Mouse (Mus musculus) ES-Bruce4 (cell line): Measurements from ENCODE around the gene Supt5. TPM values are rescaled to one million over a fixed set of nuclear protein-coding genes. Genes with fewer than 3 reads are reported as not detected.

ENCODE experiments used
- H3K27ac ChIP-seq: 2 replicates; pipeline ENCODE4 v1.5.1; 2012; ENCODE audit warnings: low read length, inconsistent platforms; ENCODE audit not compliant: insufficient read depth
- H3K27me3 ChIP-seq: 2 replicates; pipeline ENCODE4 v1.6.1; 2012; ENCODE audit warnings: mild to moderate bottlenecking, low read length, inconsistent platforms; ENCODE audit not compliant: control insufficient read depth, poor library complexity, insufficient read depth, severe bottlenecking
- H3K36me3 ChIP-seq: 2 replicates; pipeline ENCODE4 v1.6.1; 2012; ENCODE audit warnings: inconsistent platforms, mild to moderate bottlenecking, low read length, moderate library complexity; ENCODE audit not compliant: control insufficient read depth, poor library complexity, insufficient read depth, severe bottlenecking
- H3K4me1 ChIP-seq: one replicate; pipeline ENCODE4 v1.8.1; 2011; ENCODE audit warnings: low read length; ENCODE audit not compliant: control insufficient read depth, insufficient read depth
- H3K4me3 ChIP-seq: 2 replicates; pipeline ENCODE4 v1.5.1; 2011; ENCODE audit warnings: low read depth, mild to moderate bottlenecking, low read length
- H3K9ac ChIP-seq: 2 replicates; pipeline ENCODE4 v1.6.1; 2012; ENCODE audit warnings: low read depth, mild to moderate bottlenecking, inconsistent platforms; ENCODE audit not compliant: poor library complexity, severe bottlenecking
- H3K9me3 ChIP-seq: replicated peaks from 2 replicates; pipeline ENCODE4 v1.6.1; 2012; ENCODE audit warnings: mild to moderate bottlenecking, low read length, inconsistent platforms; ENCODE audit not compliant: control insufficient read depth, poor library complexity, insufficient read depth, severe bottlenecking
- CTCF ChIP-seq: IDR thresholded peaks from one replicate; pipeline ENCODE4 v1.8.1; 2011; ENCODE audit warnings: low read depth, low read length
- EP300 ChIP-seq: IDR thresholded peaks from 2 replicates; pipeline ENCODE4 v1.6.1; 2011; ENCODE audit warnings: low read depth, low read length; ENCODE audit not compliant: insufficient read depth
- POLR2A ChIP-seq: IDR thresholded peaks from one replicate; pipeline ENCODE4 v1.8.1; 2011; ENCODE audit warnings: low read length; ENCODE audit not compliant: insufficient read depth
- polyA plus RNA-seq: library from polyadenylated mRNA; stranded (reverse); fragments of >200 nt; gene quantifications from 2 replicates; pipeline ENCODE4 v1.2.4, GENCODE M21; 2011; ENCODE audit warnings: low read depth; ENCODE audit not compliant: missing spikeins, insufficient read depth, insufficient read length

The Supt5 gene
- polyA plus RNA-seq, 1 experiment = 101 TPM

DNA sequence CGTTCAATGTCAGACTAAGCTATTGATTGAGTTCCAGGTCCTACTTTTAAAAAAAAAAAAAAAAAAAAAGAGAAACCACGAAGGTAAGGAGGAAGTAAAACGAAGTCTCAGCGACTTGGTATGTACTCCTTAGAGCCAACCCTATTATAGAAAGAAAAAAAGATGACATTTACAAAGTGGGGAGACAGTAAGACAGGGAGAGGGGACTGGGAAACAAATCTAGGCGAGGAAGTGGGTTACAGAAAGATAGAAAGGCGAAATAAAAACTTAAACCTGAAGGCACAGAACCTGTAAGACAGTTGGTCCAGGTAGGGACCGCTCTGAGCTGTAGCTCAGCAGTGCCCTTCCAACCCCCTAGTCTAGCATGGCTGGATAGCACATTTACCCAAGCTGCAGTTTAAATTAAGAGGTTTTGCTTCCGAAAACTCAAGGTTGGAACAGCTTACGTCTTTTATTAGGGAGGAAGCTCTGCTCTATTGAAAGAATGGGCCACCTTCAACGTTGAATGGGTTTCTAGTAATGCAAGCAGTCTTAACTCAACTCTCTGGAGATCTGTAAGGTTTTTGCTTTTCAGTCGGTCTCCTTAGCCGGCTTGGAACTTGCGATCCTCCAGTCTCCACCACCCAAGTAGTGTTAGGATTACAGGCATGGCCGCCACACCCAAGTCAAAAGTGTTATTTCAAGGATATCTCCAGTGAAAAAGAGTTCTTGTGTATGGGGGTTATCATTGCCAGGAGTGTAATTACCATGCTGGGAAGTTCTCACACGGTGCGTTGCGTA is 41.9 kb upstream of the Supt5 start, which contains the start of gene Zfp36:
Gene Zfp36, minus strand, starts transcription at position 17 of the 780 bp plus-strand sequence.
- no peaks in the 10 kb centered on the region for H3K9me3 ChIP-seq
- peak within 1 kb of the TSS; percentile 87 for H3K4me3 ChIP-seq
- TF ChIP-seq CTCF (no peak), EP300 (no peak), POLR2A (no peak)
- peaks cover 4% of the 10 kb centered on the region for H3K36me3 ChIP-seq
- peak within 1 kb of the TSS; percentile 95 for H3K9ac ChIP-seq
- H3K27ac ChIP-seq = peak within 1 kb of the TSS; percentile 91
- peaks cover 3% of the 10 kb centered on the region for H3K4me1 ChIP-seq
- H3K27me3 ChIP-seq = no peaks in the 10 kb centered on the region

DNA sequence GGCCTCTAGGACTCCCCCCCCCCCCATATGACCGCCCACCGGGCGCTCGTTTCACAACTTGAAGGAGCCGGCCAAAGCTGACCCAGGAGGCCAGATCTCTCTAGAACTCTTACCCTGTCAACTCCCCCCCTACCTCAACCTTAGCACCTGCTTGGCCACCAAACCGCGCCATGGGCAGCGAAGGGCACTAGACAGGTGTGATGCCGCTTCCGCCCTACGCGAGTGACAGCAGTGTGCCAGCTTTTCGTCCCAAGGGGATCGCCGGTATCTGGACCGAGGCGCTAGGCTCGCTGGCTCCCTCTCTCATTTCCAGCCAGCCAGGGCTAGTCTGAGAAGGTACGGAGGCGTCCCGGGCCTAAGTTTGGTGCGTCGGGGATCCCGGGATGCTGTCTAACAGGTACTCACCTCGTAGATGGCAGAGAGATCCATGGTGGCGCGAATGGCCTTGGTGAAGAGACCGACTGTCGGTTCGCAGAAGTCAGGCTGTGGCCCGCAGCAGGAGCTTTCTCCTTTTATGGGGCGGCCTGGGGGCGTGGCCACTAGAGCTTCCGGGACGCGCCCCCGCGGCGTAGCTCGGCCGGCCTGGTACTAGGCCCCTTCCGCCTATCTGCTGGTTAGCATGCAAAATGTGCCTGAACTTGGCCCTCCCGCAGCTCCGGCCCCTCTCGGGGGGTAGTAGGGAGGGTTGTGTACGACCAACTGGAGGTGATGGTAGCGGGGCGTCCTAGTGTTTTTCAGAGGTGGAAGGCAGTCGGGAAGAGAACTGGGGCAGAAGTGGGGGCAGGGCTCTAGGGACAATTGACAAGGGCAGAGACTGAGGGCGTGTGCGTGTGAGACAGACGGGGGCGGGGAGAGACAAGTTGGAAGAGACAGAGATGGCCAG is 40.5 kb upstream of the Supt5 start:
- Histone ChIP-seq H3K36me3 (peaks cover 4% of the 10 kb centered on the region), H3K27ac (peak overlapping the region; percentile 82), H3K9me3 (no peaks in the 10 kb centered on the region), H3K9ac (peak overlapping the region; percentile 95), H3K4me1 (peaks cover 4% of the 10 kb centered on the region), H3K4me3 (peak overlapping the region; percentile 87), H3K27me3 (no peaks in the 10 kb centered on the region)
- peak; percentile 97 for TF ChIP-seq POLR2A
- peak; percentile 61; the same call in 1 of the 2 replicates for TF ChIP-seq EP300
- TF ChIP-seq CTCF = no peak

DNA sequence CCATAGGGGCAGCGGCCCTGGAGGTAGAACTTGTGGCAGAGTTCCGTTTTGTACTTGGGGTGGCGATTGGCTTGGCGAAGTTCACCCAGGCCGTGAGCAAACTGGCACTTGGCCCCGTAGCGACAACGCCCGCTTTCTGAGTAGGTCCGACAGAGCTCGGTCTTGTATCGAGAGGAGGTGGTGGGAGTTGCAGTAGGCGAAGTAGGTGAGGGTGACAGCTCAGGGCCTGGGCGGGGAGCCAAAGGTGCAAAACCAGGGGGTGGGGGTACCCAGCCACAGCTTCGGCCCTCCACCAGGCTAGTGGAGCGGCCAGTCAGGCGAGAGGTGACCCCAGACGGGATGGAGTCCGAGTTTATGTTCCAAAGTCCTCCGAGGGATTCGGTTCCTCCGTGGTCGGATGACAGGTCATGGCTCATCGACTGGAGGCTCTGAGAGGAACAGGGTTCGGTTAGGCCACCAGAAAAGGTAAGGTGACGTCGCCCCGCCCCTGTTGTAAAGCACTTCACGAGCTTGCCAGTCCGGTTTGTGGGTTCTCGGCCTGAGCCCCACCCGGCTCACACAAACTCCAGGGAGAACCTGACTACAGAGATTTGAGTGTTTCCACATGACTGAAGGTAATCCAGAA is 39.6 kb upstream of the Supt5 start:
- H3K27me3 ChIP-seq = no peaks in the 10 kb centered on the region
- H3K36me3 ChIP-seq = peaks cover 4% of the 10 kb centered on the region
- H3K4me1 ChIP-seq = peaks cover 5% of the 10 kb centered on the region
- TF ChIP-seq CTCF = no peak
- no peak for TF ChIP-seq POLR2A
- no peak for TF ChIP-seq EP300
- H3K9ac ChIP-seq = peak overlapping the region; percentile 95
- H3K27ac ChIP-seq = peak overlapping the region; percentile 19; the same call in 1 of the 2 replicates
- H3K9me3 ChIP-seq = no peaks in the 10 kb centered on the region
- peak overlapping the region; percentile 87 for H3K4me3 ChIP-seq

- peak overlapping the region; percentile 87 for H3K4me3 ChIP-seq
- H3K9me3 ChIP-seq = no peaks in the 10 kb centered on the region
- no peaks in the 10 kb centered on the region for H3K27me3 ChIP-seq
- H3K36me3 ChIP-seq = peaks cover 4% of the 10 kb centered on the region
- TF ChIP-seq EP300 = no peak
- TF ChIP-seq CTCF = no peak
- TF ChIP-seq POLR2A = no peak
- H3K9ac ChIP-seq = peak overlapping the region; percentile 95
- H3K4me1 ChIP-seq = peaks cover 4% of the 10 kb centered on the region
- H3K27ac ChIP-seq = 0 out of 2 replicates have a peak overlapping the region, but pooled peaks have one; percentile 22
Observed at GRCm38 (mm10) chr7:28377190-28378065, 38.9 kb upstream of the Supt5 start.

- Histone ChIP-seq H3K36me3 (peaks cover 4% of the 10 kb centered on the region), H3K9ac (peak overlapping the region; percentile 95), H3K27ac (peak overlapping the region; percentile 97), H3K27me3 (no peaks in the 10 kb centered on the region), H3K9me3 (no peaks in the 10 kb centered on the region), H3K4me1 (peaks cover 2% of the 10 kb centered on the region), H3K4me3 (peak overlapping the region; percentile 62)
- TF ChIP-seq CTCF = no peak
- TF ChIP-seq EP300 = peak; percentile 90
- peak; percentile 92 for TF ChIP-seq POLR2A
Observed at GRCm38 (mm10) chr7:28376011-28376771, 37.6 kb upstream of the Supt5 start.
